Comparison of ENCODE assay signal across 18 mouse cellular contexts in the genomic region with DNA sequence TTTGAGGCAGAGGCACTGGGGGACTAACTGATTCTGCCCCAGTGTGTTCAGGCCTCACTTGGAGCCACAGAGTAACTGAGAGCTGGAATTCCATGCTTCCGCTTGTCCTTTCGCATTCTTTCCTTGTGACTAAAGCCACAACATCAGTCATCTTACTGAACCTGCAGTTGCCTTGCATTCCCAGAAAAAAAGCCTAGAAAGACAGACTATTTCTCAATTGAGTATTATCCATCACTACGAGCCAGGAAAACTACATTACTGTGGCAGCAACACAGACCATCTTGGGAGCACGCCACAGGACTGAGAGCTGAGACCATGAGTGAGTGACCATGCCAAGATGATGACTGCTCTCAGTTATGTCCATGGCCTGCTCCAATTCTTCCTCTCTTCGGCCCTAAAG. TPM values are rescaled to one million over a fixed set of nuclear protein-coding genes. Genes with fewer than 3 reads are reported as not detected.
DNase-seq lines count a peak whose midpoint lies in the region; ATAC-seq and TF ChIP-seq lines count a peak whose summit lies in the region.
"Had no signal": no experiment of that assay in that cellular context is flagged by ENCODE, and none has a peak within 500 bp of the region (broad histone marks: within the 10 kb centered on the region; RNA-seq: fewer than 3 reads in every experiment).

No protein-coding gene starts in this region.

- H3K27me3 ChIP-seq in heart, postnatal 0 days (ENCODE audit: control insufficient read depth, insufficient read depth, low read length) = no peaks in the 10 kb centered on the region
- no peaks in the 10 kb centered on the region for H3K27me3 ChIP-seq in heart, adult 2 months (ENCODE audit: control insufficient read depth, insufficient read depth, low read length)
- no peaks in the 10 kb centered on the region for H3K27me3 ChIP-seq in C2C12 (ENCODE audit: control insufficient read depth, insufficient read depth, insufficient read length)
- H3K27me3 ChIP-seq: forebrain, embryonic 13.5 days; neural tube, embryonic 12.5 days; stomach, embryonic 15.5 days had no signal

- no peaks in the 10 kb centered on the region for H3K4me1 ChIP-seq in heart, postnatal 0 days (ENCODE audit: control insufficient read depth, insufficient read depth)
- H3K4me1 ChIP-seq in heart, adult 2 months (ENCODE audit: control insufficient read depth, insufficient read depth, low read length) = no peaks in the 10 kb centered on the region; the same call in none of the 2 replicates
- H3K4me1 ChIP-seq: neural tube, embryonic 12.5 days; stomach, embryonic 15.5 days had no signal

- no peak for TF ChIP-seq EP300 in heart, postnatal 0 days (IDR thresholded peaks at IDR 0.05; ENCODE audit: low read depth)
- no peak for TF ChIP-seq EP300 in heart, adult 2 months (IDR thresholded peaks at IDR 0.05; ENCODE audit: insufficient read depth, low read depth, low read length)

- H3K79me3 ChIP-seq in C2C12 (ENCODE audit: low read depth) = no peaks in the 10 kb centered on the region

- intact Hi-C loops in heart, adult 2 months (cut with DNase I) = no loop called here

- H3K4me3 ChIP-seq in heart, postnatal 0 days (ENCODE audit: low read depth, low read length) = no peak overlapping the region
- H3K4me3 ChIP-seq in heart, adult 2 months = no peak overlapping the region
- H3K4me3 ChIP-seq in C2C12 (ENCODE audit: insufficient read depth, poor library complexity, severe bottlenecking) = no peak overlapping the region
- H3K4me3 ChIP-seq: forebrain, embryonic 13.5 days; neural tube, embryonic 12.5 days; stomach, embryonic 15.5 days had no signal

- H3K27ac ChIP-seq in heart, postnatal 0 days (ENCODE audit: low read depth) = 0 out of 2 replicates have a peak overlapping the region, but pooled peaks have one; percentile 22
- no peak overlapping the region for H3K27ac ChIP-seq in heart, adult 2 months
- H3K27ac ChIP-seq: forebrain, embryonic 13.5 days; neural tube, embryonic 12.5 days; stomach, embryonic 15.5 days had no signal

- WGBS in heart, postnatal 0 days = 64% methylated on average over 5 of the region's 5 CpGs
- WGBS in heart, adult 2 months = 75% methylated on average over 5 of the region's 5 CpGs

- no peaks in the 10 kb centered on the region for H3K79me2 ChIP-seq in heart, adult 2 months (replicated peaks; ENCODE audit: control insufficient read depth, insufficient read depth, low read length)
- no peaks in the 10 kb centered on the region for H3K79me2 ChIP-seq in C2C12 (ENCODE audit: control insufficient read depth, insufficient read depth)

- no peak overlapping the region for H3ac ChIP-seq in C2C12 (ENCODE audit: control insufficient read depth, insufficient read length, low read depth)

- no peaks in the 10 kb centered on the region for H3K9me3 ChIP-seq in heart, postnatal 0 days (replicated peaks; ENCODE audit: control insufficient read depth, low read length)
- H3K9me3 ChIP-seq: forebrain, embryonic 13.5 days; neural tube, embryonic 12.5 days; stomach, embryonic 15.5 days had no signal

- no peak for ATAC-seq in heart, postnatal 0 days (ENCODE audit: insufficient read depth, low read depth)
- ATAC-seq: forebrain, embryonic 13.5 days had no signal

- H3K4me2 ChIP-seq in heart, postnatal 0 days (ENCODE audit: low read depth, low read length) = no peak overlapping the region
- H3K4me2 ChIP-seq: forebrain, embryonic 13.5 days; liver, embryonic 11.5 days; lung, embryonic 14.5 days; neural tube, embryonic 12.5 days; stomach, embryonic 15.5 days had no signal

- no peak overlapping the region for H3K9ac ChIP-seq in heart, postnatal 0 days (replicated peaks; ENCODE audit: low read depth, low read length)
- H3K9ac ChIP-seq in heart, adult 2 months (ENCODE audit: low read depth, low read length) = no peak overlapping the region
- H3K9ac ChIP-seq: forebrain, embryonic 13.5 days; lung, embryonic 14.5 days; neural tube, embryonic 12.5 days; stomach, embryonic 15.5 days had no signal

- H3K36me3 ChIP-seq in heart, postnatal 0 days (replicated peaks; ENCODE audit: control insufficient read depth, insufficient read depth, low read length) = no peaks in the 10 kb centered on the region
- no peaks in the 10 kb centered on the region for H3K36me3 ChIP-seq in heart, adult 2 months (ENCODE audit: control insufficient read depth, insufficient read depth, low read length)
- no peaks in the 10 kb centered on the region for H3K36me3 ChIP-seq in C2C12 (ENCODE audit: control insufficient read depth, insufficient read depth)
- H3K36me3 ChIP-seq: neural tube, embryonic 12.5 days; stomach, embryonic 15.5 days had no signal

- TF ChIP-seq CTCF in heart, postnatal 0 days (IDR thresholded peaks at IDR 0.05; ENCODE audit: low read depth) = no peak
- no peak for TF ChIP-seq CTCF in heart, adult 2 months (IDR thresholded peaks at IDR 0.05)
- no peak for TF ChIP-seq CTCF in C2C12 (IDR thresholded peaks at IDR 0.05; ENCODE audit: control insufficient read depth, insufficient read depth, insufficient read length)

- DNase-seq in adrenal gland, adult 2 months = peak; percentile 14
- no peak for DNase-seq in adrenal gland, postnatal 25 days
- DNase-seq in heart, postnatal 0 days (ENCODE audit: low spot score) = no peak
- DNase-seq in heart, adult 2 months = no peak
- DNase-seq in lung, postnatal 36 days = peak; percentile 17
- no peak for DNase-seq in left cerebral cortex, adult 9 months (ENCODE audit: low spot score in 2 of 2)
- DNase-seq in layer of hippocampus, adult 9-11 months = no peak
- DNase-seq: cerebellum, adult 11-12 months; cerebellum, postnatal 25 days; kidney, adult 8-10 months; kidney, postnatal 36 days; lung, embryonic 14.5 days; right cerebral cortex, postnatal 14 days had no signal

- TF ChIP-seq POLR2A in heart, adult 2 months (IDR thresholded peaks at IDR 0.05; ENCODE audit: insufficient read depth, low read depth, low read length) = no peak

TF ChIP-seq in C2C12, 6 proteins besides CTCF, POLR2A, EP300 and RAD21:
- TF ChIP-seq MAX (IDR thresholded peaks at IDR 0.05) (peak; percentile 26), CEBPB (IDR thresholded peaks at IDR 0.05; ENCODE audit: low read depth) (peak; percentile 64), MYOD1 (IDR thresholded peaks at IDR 0.05; ENCODE audit: control insufficient read depth, insufficient read length, low read depth) (no peak)

RNA-seq across cellular contexts. Expression of a gene that starts 57.2 kb away (rescaled TPM):
- total RNA-seq in adrenal gland, adult 2 months (2021) = 10 to 100 TPM; 51.5 to 54.2 TPM
- 1.8 and 2.3 TPM in 2 replicates for polyA plus RNA-seq in adrenal gland, adult 2 months (2012; rRNA removed)
- total RNA-seq in adrenal gland, postnatal 25 days (2021) = 38.9 and 57.0 TPM in 2 replicates
- 14.7 and 34.9 TPM in 2 replicates for total RNA-seq in heart, postnatal 0 days (2014; rRNA removed; ENCODE audit: low replicate concordance)
- 49.1 and 52.9 TPM in 2 replicates for polyA plus RNA-seq in heart, postnatal 0 days (2015; fragmentation: Nextera tagmentation; extraction: Ambion mirVana)
- 10 to 100 TPM; 35.1 to 37.4 TPM for total RNA-seq in heart, adult 2 months (2021)
- polyA plus RNA-seq in heart, adult 2 months (2012; rRNA removed) = 8.4 and 12.1 TPM in 2 replicates
- 4.9 TPM for polyA plus RNA-seq in C2C12 (2012; fragmentation: generic; extraction: Trizol)

Comparison
In these comparisons a context has a peak if more than half of its experiments do, and no peak if none do; other contexts are left out.
1. DNase-seq: peak in adrenal gland, adult 2 months (single experiment) and lung, postnatal 36 days (single experiment); none in adrenal gland, postnatal 25 days (single experiment), heart, postnatal 0 days (single experiment), heart, adult 2 months (0 of 2), left cerebral cortex, adult 9 months (0 of 2) and layer of hippocampus, adult 9-11 months (single experiment).